Mouse (Mus musculus): ENCODE data around the gene U2af1l4.

Gene U2af1l4

DNA sequence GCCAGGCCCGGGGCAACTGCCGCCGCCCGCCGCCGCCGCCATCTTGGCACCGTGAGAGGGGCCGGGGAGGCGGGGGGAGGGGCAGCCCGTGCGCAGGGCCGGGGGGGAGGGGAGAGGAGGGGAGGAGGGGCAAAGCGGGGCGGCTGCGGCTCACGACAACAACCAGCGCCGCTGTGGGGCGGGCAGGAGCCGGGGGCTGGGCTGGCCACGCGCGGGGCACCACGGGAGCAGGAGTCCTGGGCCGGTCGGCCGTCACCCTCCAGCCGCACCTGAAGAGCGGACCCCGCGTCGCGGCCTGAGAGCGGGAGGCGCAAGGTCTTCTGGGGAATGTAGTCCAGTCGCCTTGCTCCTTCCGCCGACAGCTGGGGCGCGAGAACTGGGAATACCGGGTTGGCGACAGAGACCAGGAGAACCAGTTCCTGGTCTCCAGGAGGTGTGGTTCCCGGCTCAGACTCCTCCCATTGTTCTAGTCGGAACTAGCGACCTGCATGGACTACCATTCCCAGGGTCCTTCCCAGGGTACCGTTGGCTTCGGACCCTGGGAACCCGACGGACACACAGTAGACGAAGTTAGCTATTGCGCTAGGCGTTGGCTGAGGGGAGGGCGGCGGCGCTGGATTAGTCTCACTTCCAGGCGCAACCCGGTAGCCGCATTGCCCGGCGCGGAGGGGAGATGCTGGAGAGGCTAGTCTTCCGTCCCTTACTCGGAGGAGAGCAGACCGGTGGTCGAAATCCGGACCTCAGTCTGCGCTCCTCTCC lies 25.8 kb downstream of the U2af1l4 start, which contains the start of gene Kmt2b:
TSS of gene Kmt2b (minus strand) at position 51 of the 759 bp plus-strand sequence.
- peak; percentile 94 to 95 for DNase-seq

- peak; percentile 60 to 79 for DNase-seq
Measured at GRCm38 (mm10) chr7:30589435-30590301, 26.6 kb downstream of the U2af1l4 start.

GRCm38 (mm10) chr7:30590927-30591604 lies 28.0 kb downstream of the U2af1l4 start:
- DNase-seq, result no peak

DNA sequence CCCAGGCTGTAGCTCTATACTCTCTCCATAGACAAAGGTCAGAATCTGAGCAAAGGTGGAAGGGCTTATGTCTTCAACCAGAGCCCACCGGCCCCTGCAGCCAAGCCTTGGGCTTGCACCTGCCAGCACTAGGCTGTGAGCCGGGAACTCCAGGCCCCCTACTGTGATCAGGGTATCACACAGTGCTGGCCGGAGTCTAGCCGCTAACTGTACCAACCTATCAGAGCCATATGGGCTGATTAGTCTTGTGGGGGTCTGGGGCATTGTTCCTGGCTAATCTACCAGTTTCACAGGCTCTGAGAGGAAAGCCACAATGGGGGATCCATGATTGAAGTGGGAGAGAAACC lies 28.5 kb downstream of the U2af1l4 start:
- DNase-seq, result no peak

DNA sequence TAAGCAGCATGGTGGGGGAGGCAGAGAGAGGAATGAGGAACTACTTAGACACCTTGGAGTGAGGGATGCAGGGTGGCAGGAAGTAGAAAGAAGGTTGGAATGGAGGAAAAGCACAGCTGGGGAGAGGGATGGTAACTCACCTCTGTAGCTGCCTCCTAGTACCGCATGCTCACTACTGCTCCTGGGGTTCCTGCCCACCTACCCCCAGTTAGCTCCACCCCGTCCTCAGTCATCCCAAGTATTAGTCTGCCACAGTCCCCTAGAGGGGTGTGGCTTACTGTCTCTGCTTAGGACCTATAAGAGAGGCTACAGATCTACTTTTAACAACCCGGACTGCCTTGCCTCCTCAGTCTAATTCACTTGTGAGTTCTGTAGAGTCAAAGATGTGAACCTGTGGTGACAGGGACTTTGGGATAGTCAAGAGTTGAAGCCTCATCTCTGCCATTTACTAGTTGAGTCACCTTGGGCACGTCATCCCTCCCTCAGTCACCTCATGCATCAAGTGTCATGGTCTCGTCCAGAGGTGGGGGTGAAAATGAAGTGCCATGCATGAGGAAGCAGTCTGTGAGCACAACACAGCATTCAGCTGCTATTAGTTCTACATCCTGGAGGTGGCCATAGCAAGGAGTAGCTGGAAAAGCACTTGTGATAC lies 29.8 kb downstream of the U2af1l4 start:
- no peak for DNase-seq

DNA sequence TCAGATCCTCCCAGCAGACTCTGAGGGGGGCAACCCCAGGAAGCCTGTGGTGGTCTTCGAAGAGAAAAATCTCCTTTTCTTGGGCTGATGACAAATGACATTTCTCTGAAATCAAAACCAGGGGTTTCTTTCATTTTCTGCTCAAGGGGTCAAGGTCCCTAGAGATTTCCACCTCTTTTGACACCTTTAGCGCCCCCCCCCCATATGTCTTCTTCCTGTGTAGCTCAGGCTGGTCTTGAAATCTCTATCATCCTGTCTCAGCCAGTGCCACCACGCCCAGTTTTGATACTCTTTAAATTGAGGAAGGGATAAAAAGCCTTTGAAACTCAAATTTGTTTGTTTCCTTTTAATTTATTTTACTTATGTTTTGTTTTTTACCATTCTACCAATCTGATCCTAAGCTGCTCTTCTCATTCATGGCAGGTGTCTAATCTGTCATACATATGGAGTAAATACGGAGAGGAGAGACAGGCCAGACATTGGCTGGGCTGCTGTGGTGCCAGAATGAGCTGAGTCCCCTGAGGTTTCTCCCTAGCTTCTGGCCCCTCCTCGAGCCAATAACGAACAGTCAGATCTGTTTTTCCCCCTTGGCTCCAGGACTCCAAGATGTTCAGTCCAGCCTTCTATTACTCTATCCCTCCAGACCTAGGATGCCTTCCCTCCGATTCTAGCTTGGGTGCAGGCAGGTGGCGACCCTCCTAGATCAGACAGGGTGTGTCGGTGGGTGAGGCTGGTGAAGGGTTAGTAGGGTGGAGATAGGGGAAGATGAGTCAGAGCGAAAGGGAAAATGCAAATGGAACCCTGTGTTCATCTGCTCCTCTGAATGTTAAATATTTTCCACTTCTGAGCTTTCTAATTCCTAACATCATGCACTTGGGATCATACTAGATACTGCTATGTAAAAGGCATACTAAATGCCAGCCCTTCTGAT lies 30.7 kb downstream of the U2af1l4 start:
- DNase-seq, result no peak

DNA sequence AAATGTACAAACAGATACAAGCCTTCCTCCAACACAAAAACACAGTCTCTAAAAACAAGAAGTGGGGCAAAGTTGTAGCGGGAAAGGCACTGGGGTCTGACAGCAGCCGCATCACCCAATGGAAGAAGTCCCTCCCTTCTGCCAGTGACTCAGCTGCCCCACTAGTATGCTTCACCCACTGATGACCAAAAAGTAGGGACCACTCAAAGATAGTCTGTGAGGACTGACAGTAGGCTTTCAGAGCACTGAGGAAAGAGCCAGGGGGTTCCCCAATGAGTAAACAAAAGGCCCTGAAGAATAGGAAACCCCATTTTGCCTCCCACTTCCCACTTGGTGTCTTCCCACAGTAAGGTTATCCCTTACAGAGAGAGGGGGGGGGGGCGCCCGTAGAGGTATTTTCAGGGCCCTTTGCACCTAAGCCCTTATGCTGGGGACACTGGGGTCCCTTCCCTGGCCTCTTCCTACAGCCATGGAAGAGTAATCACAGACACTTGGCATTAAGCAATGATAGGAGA lies 31.5 kb downstream of the U2af1l4 start:
- no peak for DNase-seq

GRCm38 (mm10) chr7:30596093-30596492 lies 33.0 kb downstream of the U2af1l4 start:
- DNase-seq, result no peak

DNA sequence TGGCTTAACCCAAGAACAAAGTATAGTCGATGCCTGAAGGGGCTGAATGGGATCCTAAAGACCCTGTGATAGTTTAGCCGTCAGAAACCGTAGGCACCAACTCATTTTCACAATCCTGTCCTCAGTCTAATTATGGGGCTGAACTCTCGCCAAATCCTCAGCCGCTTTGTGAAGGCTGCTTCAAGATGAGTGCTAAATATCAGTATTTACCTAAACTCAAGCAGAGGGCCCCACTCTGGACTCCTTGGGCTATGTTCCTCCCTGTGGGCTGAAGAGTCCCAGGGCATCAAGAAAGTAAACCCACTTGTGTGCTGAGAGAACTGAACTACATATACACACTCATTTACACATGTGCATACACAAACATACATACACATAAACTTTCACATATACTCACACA lies 33.7 kb downstream of the U2af1l4 start:
- no peak for DNase-seq

DNA sequence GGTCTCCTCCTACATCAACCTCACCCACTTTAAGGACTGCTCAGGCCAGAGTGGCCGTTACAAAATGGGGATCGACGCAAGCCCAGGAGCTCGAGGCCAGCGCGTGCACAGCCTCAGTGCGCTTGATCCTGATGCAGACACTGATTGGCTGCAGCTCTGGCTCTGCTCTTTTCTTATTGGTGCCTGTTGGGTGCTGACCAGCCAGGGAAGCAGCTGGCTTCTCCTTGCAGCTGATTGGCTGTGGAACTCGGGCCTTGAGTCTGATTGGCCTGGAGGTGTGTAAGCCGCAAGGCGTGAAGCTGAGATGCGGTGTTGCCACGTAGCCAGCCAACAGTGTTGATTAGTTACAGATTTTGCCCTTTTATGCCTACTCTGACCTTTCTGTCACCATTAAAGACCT lies 35.7 kb downstream of the U2af1l4 start, which contains the start of gene Zbtb32:
TSS of gene Zbtb32 (minus strand) at position 124 of the 400 bp plus-strand sequence.
- no peak for DNase-seq

DNA sequence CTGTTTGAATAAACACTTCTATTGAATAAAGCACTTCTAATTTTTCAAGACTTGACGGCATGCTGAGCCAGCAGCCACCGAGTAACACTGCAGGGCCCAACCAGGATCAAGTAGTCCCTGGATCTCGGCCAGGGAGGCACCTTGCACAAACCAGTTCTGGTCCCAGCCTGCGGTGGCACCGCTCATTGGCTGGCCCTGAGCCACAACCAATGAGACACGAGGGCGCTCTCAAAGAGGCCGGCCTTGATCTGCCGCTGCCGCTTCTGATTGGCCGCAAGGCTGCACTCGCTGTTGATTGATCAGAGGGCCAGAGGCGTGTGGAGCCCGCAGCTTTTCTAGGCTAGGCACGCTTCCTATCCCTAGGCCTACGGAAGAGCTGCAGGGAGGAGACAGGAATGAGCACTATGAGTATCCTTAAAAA lies 36.8 kb downstream of the U2af1l4 start:
- DNase-seq, result peak; percentile 45 to 54

GRCm38 (mm10) chr7:30600651-30601050 lies 37.5 kb downstream of the U2af1l4 start:
- DNase-seq, result no peak

GRCm38 (mm10) chr7:30602583-30602982 lies 39.5 kb downstream of the U2af1l4 start:
- no peak for DNase-seq

GRCm38 (mm10) chr7:30604424-30604823 lies 41.3 kb downstream of the U2af1l4 start:
- DNase-seq, result no peak

GRCm38 (mm10) chr7:30604944-30605343 lies 41.8 kb downstream of the U2af1l4 start:
- DNase-seq, result no peak

- DNase-seq, result peak; percentile 35 to 36
Measured at GRCm38 (mm10) chr7:30607706-30608309, 44.7 kb downstream of the U2af1l4 start.

- no peak for DNase-seq
Measured at GRCm38 (mm10) chr7:30608476-30608875, 45.4 kb downstream of the U2af1l4 start.

DNA sequence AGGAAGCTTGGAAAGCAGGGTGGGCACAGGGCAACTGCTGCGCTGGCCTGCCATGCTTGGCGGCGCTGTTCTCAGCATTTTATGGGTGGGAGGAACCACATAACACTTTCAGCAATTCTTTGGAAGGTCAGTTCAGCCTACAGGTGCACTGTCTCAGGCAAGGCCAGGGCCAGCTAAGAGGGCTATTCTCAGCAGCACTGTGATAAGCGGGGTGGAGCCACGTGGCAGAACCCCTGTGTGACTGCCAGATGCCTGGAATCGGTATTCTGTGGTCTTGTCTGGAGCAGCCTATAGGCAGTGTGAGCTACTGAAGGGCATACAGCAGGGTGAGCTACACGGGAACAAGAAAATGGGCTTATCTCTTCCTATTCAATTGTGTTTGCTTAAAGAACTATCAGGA lies 46.9 kb downstream of the U2af1l4 start:
- DNase-seq, result no peak

GRCm38 (mm10) chr7:30612654-30613402 lies 49.7 kb downstream of the U2af1l4 start, which contains the start of gene Upk1a:
Upk1a (minus strand) TSS chr7:30612847.
- no peak for DNase-seq

DNA sequence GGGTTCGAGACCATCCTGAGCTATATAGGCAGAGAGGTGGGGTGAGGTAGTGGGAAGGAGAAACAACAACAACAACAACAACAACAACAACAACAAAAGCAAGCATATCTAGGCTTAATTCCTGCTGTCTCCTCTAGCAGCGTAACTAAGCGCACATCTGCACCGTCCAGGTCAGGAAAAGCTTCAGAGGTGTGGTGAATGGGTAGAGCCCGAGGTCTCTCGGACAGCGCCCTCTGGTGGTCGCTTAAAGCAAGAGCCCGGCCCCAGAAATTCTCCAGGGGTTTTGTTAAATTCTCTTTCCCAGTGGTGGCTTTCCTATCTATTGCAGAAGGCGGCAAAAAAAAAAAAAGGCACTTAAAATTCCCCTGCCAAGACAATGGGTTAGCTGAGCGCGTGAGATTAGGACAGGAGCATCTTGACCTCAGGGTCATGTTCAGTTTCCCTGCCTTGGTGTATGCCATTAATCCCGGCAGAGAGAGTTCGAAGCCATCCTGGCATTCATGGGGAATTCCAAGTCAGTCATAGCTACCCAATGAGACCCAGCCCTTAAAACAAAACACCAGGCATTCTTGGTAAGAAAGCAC lies 50.5 kb downstream of the U2af1l4 start:
- DNase-seq, result peak in 1 of 2 experiments; percentile 31

All from thymus, adult 18-20 months (tissue).